Comparison of ENCODE assay signal across 30 mouse cellular contexts in genomic region chr4:139042611-139043010, GRCm38 (mm10). TPM values are rescaled to one million over a fixed set of nuclear protein-coding genes. Genes with fewer than 3 reads are reported as not detected.
DNase-seq lines count a peak whose midpoint lies in the region; ATAC-seq and TF ChIP-seq lines count a peak whose summit lies in the region.
"Had no signal": no experiment of that assay in that cellular context is flagged by ENCODE, and none has a peak within 500 bp of the region (broad histone marks: within the 10 kb centered on the region; RNA-seq: fewer than 3 reads in every experiment).

No protein-coding gene starts in this region.

- peaks cover 37% of the 10 kb centered on the region for H3K4me1 ChIP-seq in forebrain, embryonic 12.5 days
- H3K4me1 ChIP-seq in forebrain, postnatal 0 days (ENCODE audit: insufficient read depth) = peaks cover 8% of the 10 kb centered on the region
- peaks cover 37% of the 10 kb centered on the region for H3K4me1 ChIP-seq in hindbrain, embryonic 13.5 days (replicated peaks)
- H3K4me1 ChIP-seq in hindbrain, embryonic 10.5 days (replicated peaks) = peaks cover 34% of the 10 kb centered on the region
- peaks cover 47% of the 10 kb centered on the region for H3K4me1 ChIP-seq in neural tube, embryonic 13.5 days (replicated peaks)

- H3K27me3 ChIP-seq in forebrain, embryonic 12.5 days = no peaks in the 10 kb centered on the region
- no peaks in the 10 kb centered on the region; the same call in 1 of the 2 replicates for H3K27me3 ChIP-seq in forebrain, postnatal 0 days (ENCODE audit: insufficient read depth, low read length)
- peaks cover 6% of the 10 kb centered on the region; the same call in 1 of the 2 replicates for H3K27me3 ChIP-seq in hindbrain, embryonic 13.5 days
- H3K27me3 ChIP-seq in hindbrain, embryonic 10.5 days (ENCODE audit: insufficient read depth, poor library complexity, severe bottlenecking) = peaks cover 20% of the 10 kb centered on the region
- 0 out of 2 replicates have a peak, but pooled peaks cover 6% of the 10 kb centered on the region for H3K27me3 ChIP-seq in neural tube, embryonic 13.5 days
- H3K27me3 ChIP-seq: CH12.LX; embryonic facial prominence, embryonic 15.5 days; forebrain, embryonic 15.5 days; Patski had no signal

- WGBS in forebrain, embryonic 12.5 days = 46% methylated on average over 5 of the region's 5 CpGs
- WGBS in forebrain, postnatal 0 days = 38% methylated on average over 5 of the region's 5 CpGs
- WGBS in hindbrain, embryonic 13.5 days = 68% methylated on average over 5 of the region's 5 CpGs
- 86% methylated on average over 5 of the region's 5 CpGs for WGBS in hindbrain, embryonic 10.5 days
- 62% methylated on average over 5 of the region's 5 CpGs for WGBS in neural tube, embryonic 13.5 days

- no peak overlapping the region for H3K9ac ChIP-seq in forebrain, embryonic 12.5 days
- no peak overlapping the region for H3K9ac ChIP-seq in forebrain, postnatal 0 days
- no peak overlapping the region for H3K9ac ChIP-seq in hindbrain, embryonic 13.5 days
- no peak overlapping the region for H3K9ac ChIP-seq in neural tube, embryonic 13.5 days
- H3K9ac ChIP-seq: embryonic facial prominence, embryonic 13.5 days; embryonic facial prominence, embryonic 15.5 days; forebrain, embryonic 15.5 days had no signal

- TF ChIP-seq CTCF in forebrain, postnatal 0 days (IDR thresholded peaks at IDR 0.05; ENCODE audit: low read depth) = no peak
- no peak for TF ChIP-seq CTCF in brain, embryonic 14.5 days (IDR thresholded peaks at IDR 0.05; ENCODE audit: borderline replicate concordance, extremely low read depth, insufficient read depth, insufficient read length)

- H3K27ac ChIP-seq in forebrain, embryonic 12.5 days = peak overlapping the region; percentile 59; the same call in 1 of the 2 replicates
- H3K27ac ChIP-seq in forebrain, postnatal 0 days (ENCODE audit: low read depth, low read length) = no peak overlapping the region
- peak overlapping the region; percentile 60; the same call in 1 of the 2 replicates for H3K27ac ChIP-seq in hindbrain, embryonic 13.5 days
- no peak overlapping the region for H3K27ac ChIP-seq in hindbrain, embryonic 10.5 days
- 0 out of 2 replicates have a peak overlapping the region, but pooled peaks have one; percentile 46 for H3K27ac ChIP-seq in neural tube, embryonic 13.5 days (replicated peaks)
- H3K27ac ChIP-seq: embryonic facial prominence, embryonic 13.5 days; embryonic facial prominence, embryonic 15.5 days; forebrain, embryonic 10.5 days; forebrain, embryonic 15.5 days had no signal

- no peak for DNase-seq in forebrain, postnatal 0 days
- DNase-seq in hindbrain, embryonic 10.5 days (ENCODE audit: low spot score) = no peak
- no peak for DNase-seq in neural tube, embryonic 10.5 days (ENCODE audit: extremely low spot score, low spot score)
- peak; percentile 84 for DNase-seq in brain, embryonic 14.5 days (ENCODE audit: low read depth)
- DNase-seq: adrenal gland, adult 8-10 months; adrenal gland, postnatal 14 days; adrenal gland, postnatal 36 days; B cell, adult 2 months; cerebellum, adult 11 months; cerebellum, adult 18-20 months; cerebellum, adult 8-10 months; cerebellum, adult 9-11 months; cerebellum, postnatal 14 days; cerebellum, postnatal 36 days; embryo, embryonic 11 days had no signal

- no peak for TF ChIP-seq POLR2A in brain, embryonic 14.5 days (IDR thresholded peaks at IDR 0.05; ENCODE audit: borderline replicate concordance, extremely low read depth, insufficient read depth, insufficient read length, poor library complexity, severe bottlenecking)

- no peak overlapping the region for H3K4me2 ChIP-seq in forebrain, embryonic 12.5 days
- no peak overlapping the region for H3K4me2 ChIP-seq in forebrain, postnatal 0 days (ENCODE audit: low read depth)
- H3K4me2 ChIP-seq in hindbrain, embryonic 13.5 days = no peak overlapping the region
- H3K4me2 ChIP-seq in neural tube, embryonic 13.5 days = no peak overlapping the region
- H3K4me2 ChIP-seq: embryonic facial prominence, embryonic 13.5 days; embryonic facial prominence, embryonic 15.5 days; forebrain, embryonic 15.5 days had no signal

- no peak for ATAC-seq in forebrain, embryonic 12.5 days (ENCODE audit: low FRiP score)
- no peak for ATAC-seq in forebrain, postnatal 0 days
- ATAC-seq in hindbrain, embryonic 13.5 days (ENCODE audit: low FRiP score) = no peak
- no peak for ATAC-seq in neural tube, embryonic 13.5 days (ENCODE audit: low read depth)
- no peak for ATAC-seq in inflammation-experienced regulatory T-cells, adult 6 months
- ATAC-seq: activated CD4-positive, CD25-positive, alpha-beta regulatory T cell, adult 4 months; CD4-positive, CD25-positive, alpha-beta regulatory T cell, adult 4 months; forebrain, embryonic 15.5 days; Patski had no signal

- no peaks in the 10 kb centered on the region for H3K36me3 ChIP-seq in forebrain, embryonic 12.5 days (replicated peaks)
- no peaks in the 10 kb centered on the region for H3K36me3 ChIP-seq in forebrain, postnatal 0 days (ENCODE audit: insufficient read depth)
- no peaks in the 10 kb centered on the region for H3K36me3 ChIP-seq in hindbrain, embryonic 13.5 days
- no peaks in the 10 kb centered on the region for H3K36me3 ChIP-seq in hindbrain, embryonic 10.5 days
- no peaks in the 10 kb centered on the region for H3K36me3 ChIP-seq in neural tube, embryonic 13.5 days
- H3K36me3 ChIP-seq: embryonic facial prominence, embryonic 13.5 days; embryonic facial prominence, embryonic 15.5 days; forebrain, embryonic 10.5 days; forebrain, embryonic 15.5 days had no signal

- 0 out of 2 replicates have a peak, but pooled peaks cover 2% of the 10 kb centered on the region for H3K9me3 ChIP-seq in forebrain, embryonic 12.5 days
- no peaks in the 10 kb centered on the region for H3K9me3 ChIP-seq in forebrain, postnatal 0 days (ENCODE audit: low read length)
- H3K9me3 ChIP-seq in hindbrain, embryonic 13.5 days = no peaks in the 10 kb centered on the region
- peaks cover 4% of the 10 kb centered on the region; the same call in 1 of the 2 replicates for H3K9me3 ChIP-seq in hindbrain, embryonic 10.5 days
- H3K9me3 ChIP-seq in neural tube, embryonic 13.5 days = peaks cover 3% of the 10 kb centered on the region; the same call in 1 of the 2 replicates
- H3K9me3 ChIP-seq: embryonic facial prominence, embryonic 13.5 days; embryonic facial prominence, embryonic 15.5 days; forebrain, embryonic 15.5 days had no signal

- H3K4me3 ChIP-seq in forebrain, embryonic 12.5 days (replicated peaks) = no peak overlapping the region
- no peak overlapping the region for H3K4me3 ChIP-seq in forebrain, postnatal 0 days (ENCODE audit: low read depth, low read length)
- H3K4me3 ChIP-seq in hindbrain, embryonic 13.5 days = no peak overlapping the region
- H3K4me3 ChIP-seq in hindbrain, embryonic 10.5 days = no peak overlapping the region
- no peak overlapping the region for H3K4me3 ChIP-seq in neural tube, embryonic 13.5 days
- H3K4me3 ChIP-seq: embryonic facial prominence, embryonic 13.5 days; embryonic facial prominence, embryonic 15.5 days; erythroblast, embryonic 14.5 days; forebrain, embryonic 10.5 days; forebrain, embryonic 15.5 days had no signal

RNA-seq across cellular contexts. Expression of gene Htr6, which starts 32.8 kb away (rescaled TPM):
- 0.18 TPM in 1 of 2 replicates, not detected in the other for polyA plus RNA-seq in forebrain, embryonic 12.5 days (2016; fragmentation: Nextera tagmentation; extraction: Ambion mirVana)
- 1.8 and 4.0 TPM in 2 replicates for total RNA-seq in forebrain, postnatal 0 days (2014; rRNA removed)
- polyA plus RNA-seq in forebrain, postnatal 0 days (2015; fragmentation: Nextera tagmentation; extraction: Ambion mirVana) = 0.67 TPM in 2 replicates
- polyA plus RNA-seq in hindbrain, embryonic 13.5 days (2015; fragmentation: Nextera tagmentation; extraction: Ambion mirVana) = 0.18 and 0.27 TPM in 2 replicates
- polyA plus RNA-seq in hindbrain, embryonic 10.5 days (2016; fragmentation: Nextera tagmentation; extraction: Ambion mirVana) = 0.08 TPM in 1 of 2 replicates, not detected in the other
- 0.45 and 0.60 TPM in 2 replicates for polyA plus RNA-seq in neural tube, embryonic 13.5 days (2015; fragmentation: Nextera tagmentation; extraction: Ambion mirVana)
- 1.8 and 2.0 TPM in 2 replicates for polyA plus RNA-seq in brain, embryonic 14.5 days (2012; rRNA removed)
- polyA plus RNA-seq in inflammation-experienced regulatory T-cells, adult 6 months (2017; shearing (Covaris generic)) = not detected
- total RNA-seq: adrenal gland, postnatal 14 days; CH12.LX; common myeloid progenitor, adult 5-6 weeks; G1E had no signal
- polyA plus RNA-seq: activated CD4-positive, CD25-positive, alpha-beta regulatory T cell, adult 4 months; CD4-positive, CD25-positive, alpha-beta regulatory T cell, adult 4 months; erythroblast, embryonic 14.5 days; G1E had no signal

RNA-seq across cellular contexts. Expression of gene Nbl1, which starts 50.2 kb away (rescaled TPM):
- polyA plus RNA-seq in forebrain, embryonic 12.5 days (2016; fragmentation: Nextera tagmentation; extraction: Ambion mirVana) = 22.5 and 26.7 TPM in 2 replicates
- 41.7 and 57.6 TPM in 2 replicates for total RNA-seq in forebrain, postnatal 0 days (2014; rRNA removed)
- polyA plus RNA-seq in forebrain, postnatal 0 days (2015; fragmentation: Nextera tagmentation; extraction: Ambion mirVana) = 56.7 and 64.3 TPM in 2 replicates
- polyA plus RNA-seq in hindbrain, embryonic 13.5 days (2015; fragmentation: Nextera tagmentation; extraction: Ambion mirVana) = 40.8 and 45.3 TPM in 2 replicates
- 12.3 and 17.2 TPM in 2 replicates for polyA plus RNA-seq in hindbrain, embryonic 10.5 days (2016; fragmentation: Nextera tagmentation; extraction: Ambion mirVana)
- 49.1 and 59.7 TPM in 2 replicates for polyA plus RNA-seq in neural tube, embryonic 13.5 days (2015; fragmentation: Nextera tagmentation; extraction: Ambion mirVana)
- polyA plus RNA-seq in brain, embryonic 14.5 days (2012; rRNA removed) = 33.8 and 35.8 TPM in 2 replicates
- under 1 TPM in 2 of 3 experiments, not detected in 1; 0.60 to 0.82 TPM for polyA plus RNA-seq in inflammation-experienced regulatory T-cells, adult 6 months (2017; shearing (Covaris generic))
- total RNA-seq: common myeloid progenitor, adult 5-6 weeks had no signal

Comparison
In these comparisons a context has a peak if more than half of its experiments do, and no peak if none do; other contexts are left out.
1. H3K27ac ChIP-seq: peak in forebrain, embryonic 12.5 days (single experiment), hindbrain, embryonic 13.5 days (single experiment) and neural tube, embryonic 13.5 days (single experiment); none in forebrain, postnatal 0 days (single experiment) and hindbrain, embryonic 10.5 days (single experiment).